Mouse (Mus musculus) brain, embryonic 14.5 days (tissue): ENCODE data around the gene Pcyt1a. TPM values are rescaled to one million over a fixed set of nuclear protein-coding genes. Genes with fewer than 3 reads are reported as not detected.

Experiments used
- DNase-seq: peaks from one replicate; pipeline ENCODE4 v3.0.0-alpha.2; 2011; ENCODE audit warnings: low read depth
- CTCF ChIP-seq: fragments of 200-500 bp; IDR thresholded peaks from 2 replicates; pipeline ENCODE4 v1.5.1; 2012; ENCODE audit warnings: inconsistent platforms, mild to moderate bottlenecking, moderate library complexity, borderline replicate concordance; ENCODE audit not compliant: insufficient read depth, insufficient read length; ENCODE audit errors: extremely low read depth
- POLR2A ChIP-seq: fragments of 200-500 bp; IDR thresholded peaks from 2 replicates; pipeline ENCODE4 v1.6.1; 2012; ENCODE audit warnings: mild to moderate bottlenecking, inconsistent platforms, borderline replicate concordance; ENCODE audit not compliant: poor library complexity, insufficient read depth, insufficient read length, severe bottlenecking; ENCODE audit errors: extremely low read depth
- polyA plus RNA-seq: library from polyadenylated mRNA; depleted of rRNA; stranded (reverse); fragments of >200 nt; gene quantifications from 2 replicates; pipeline ENCODE4 v1.2.3, GENCODE M21; 2012

Gene Pcyt1a
- polyA plus RNA-seq, 1 experiment, result 37.2 TPM

- DNase-seq, result no peak
- no peak for TF ChIP-seq CTCF
- no peak for TF ChIP-seq POLR2A
Observed at GRCm38 (mm10) chr16:32401335-32401965, 29.3 kb upstream of the Pcyt1a start.

GRCm38 (mm10) chr16:32402818-32403217 lies 27.9 kb upstream of the Pcyt1a start:
- DNase-seq, result no peak
- TF ChIP-seq POLR2A, result no peak
- no peak for TF ChIP-seq CTCF

- TF ChIP-seq CTCF, result no peak
- TF ChIP-seq POLR2A, result no peak
- no peak for DNase-seq
Observed at GRCm38 (mm10) chr16:32405716-32406115, 25.0 kb upstream of the Pcyt1a start.

- no peak for DNase-seq
- no peak for TF ChIP-seq POLR2A
- TF ChIP-seq CTCF, result no peak
Observed at GRCm38 (mm10) chr16:32406671-32407070, 24.1 kb upstream of the Pcyt1a start.

- TF ChIP-seq CTCF, result no peak
- no peak for TF ChIP-seq POLR2A
- no peak for DNase-seq
Observed at GRCm38 (mm10) chr16:32407730-32408129, 23.0 kb upstream of the Pcyt1a start.

GRCm38 (mm10) chr16:32417457-32417856 lies 13.3 kb upstream of the Pcyt1a start:
- TF ChIP-seq POLR2A, result no peak
- no peak for TF ChIP-seq CTCF
- DNase-seq, result no peak

GRCm38 (mm10) chr16:32419517-32420483 lies 10.9 kb upstream of the Pcyt1a start, which contains the start of gene Tctex1d2:
Tctex1d2 (plus strand) TSS chr16:32419702.
- TF ChIP-seq CTCF (0 out of 2 replicates have a peak, but pooled peaks have one; percentile 5), POLR2A (peak; percentile 52; the same call in 1 of the 2 replicates)
- peak; percentile 97 for DNase-seq

- DNase-seq, result no peak
- TF ChIP-seq CTCF, result no peak
- TF ChIP-seq POLR2A, result no peak
Observed at GRCm38 (mm10) chr16:32427506-32427905, 3.2 kb upstream of the Pcyt1a start.

- no peak for DNase-seq
Observed at GRCm38 (mm10) chr16:32431047-32431591, 398 bp downstream of the Pcyt1a start.

GRCm38 (mm10) chr16:32431926-32432325 lies 1.2 kb downstream of the Pcyt1a start:
- no peak for TF ChIP-seq CTCF
- TF ChIP-seq POLR2A, result no peak
- no peak for DNase-seq

More at GRCm38 (mm10) chr16:32431047-32431591, 398 bp downstream of the Pcyt1a start:
- TF ChIP-seq CTCF (no peak), POLR2A (no peak)

GRCm38 (mm10) chr16:32433138-32433537 lies 2.4 kb downstream of the Pcyt1a start:
- TF ChIP-seq POLR2A (no peak), CTCF (no peak)
- no peak for DNase-seq
